Mouse (Mus musculus) c-Kit-positive CD71-positive TER-119-positive erythroid progenitor cells, embryonic 14.5 days (primary cell): ENCODE results near the gene Rrp36.

ENCODE experiments used
- DNase-seq: peaks from one replicate; pipeline ENCODE4 v3.0.0-alpha.2; 2013; ENCODE audit warnings: low spot score

The Rrp36 gene

DNA sequence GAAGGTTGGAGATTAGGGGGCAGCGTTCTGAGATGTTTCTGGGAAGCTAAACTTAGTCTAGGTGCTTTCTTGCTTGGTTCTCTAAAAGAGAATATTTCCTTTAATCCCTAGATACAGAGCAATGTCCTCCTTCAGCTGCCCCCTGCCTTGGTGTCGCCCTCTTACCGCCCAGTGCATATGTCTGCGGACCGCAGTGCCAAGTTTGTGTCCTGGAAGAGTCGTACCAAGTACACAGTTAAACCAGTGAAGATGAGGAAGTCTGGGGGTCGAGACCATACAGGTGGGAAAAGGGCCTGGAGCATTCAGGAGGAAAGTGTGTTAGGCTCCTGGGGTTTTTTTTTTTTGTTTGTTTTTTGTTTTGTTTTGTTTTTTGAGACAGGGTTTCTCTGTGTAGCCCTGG is 26.9 kb downstream of the Rrp36 start:
- no peak for DNase-seq

DNA sequence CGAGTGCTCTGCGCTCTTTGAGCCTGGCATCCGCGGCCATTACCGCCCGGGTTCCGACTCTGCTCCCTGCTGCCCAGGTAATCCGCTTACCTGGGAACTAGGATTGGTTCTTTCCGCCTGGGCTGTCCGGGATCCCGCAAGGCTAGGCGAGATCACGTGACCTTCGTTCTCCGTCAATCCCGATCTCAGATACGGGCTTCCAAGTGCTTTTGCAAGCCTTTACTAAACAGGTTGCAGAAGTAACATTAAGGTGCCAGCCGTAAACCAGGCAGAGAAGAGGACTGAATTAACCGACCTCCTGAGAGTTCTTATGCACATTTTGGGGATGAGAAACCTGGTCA is 27.9 kb downstream of the Rrp36 start:
- no peak for DNase-seq

DNA sequence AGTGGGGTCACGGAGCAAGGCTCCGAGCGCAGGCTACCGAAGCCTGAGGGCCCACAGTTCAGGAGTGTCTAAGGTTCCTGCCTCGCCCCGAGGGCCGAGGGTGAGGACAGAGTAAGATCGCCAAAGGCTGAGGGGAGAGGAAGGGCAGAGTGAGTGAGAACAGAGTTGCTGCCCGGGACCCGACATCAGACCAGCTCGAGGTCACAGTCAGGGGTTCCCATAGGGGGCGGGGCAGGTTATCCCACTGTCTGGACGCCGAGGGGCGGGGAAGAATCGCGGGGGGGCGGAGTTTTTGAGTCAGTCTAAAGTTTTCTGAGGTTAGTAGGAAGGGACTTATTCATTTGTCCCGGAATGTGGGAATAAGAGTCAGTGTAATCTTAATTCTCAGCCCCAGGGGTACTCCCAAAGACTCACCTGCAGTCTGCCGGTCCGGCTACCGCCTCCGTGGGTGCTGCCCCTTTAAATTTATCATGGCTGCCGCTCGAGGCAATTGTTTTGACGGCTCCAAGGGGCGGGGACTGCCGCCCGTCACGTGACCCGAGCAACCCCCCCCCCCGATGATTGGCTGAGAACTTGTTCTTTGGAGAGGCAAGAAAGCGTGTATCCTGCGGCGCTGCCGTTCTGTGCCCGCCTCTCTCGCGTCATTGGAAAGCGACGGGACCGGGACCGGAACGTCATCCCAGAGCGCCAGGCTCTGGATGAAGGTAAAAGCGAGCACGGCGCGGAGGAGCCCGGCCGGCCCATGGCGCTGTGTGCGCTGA is 28.4 kb downstream of the Rrp36 start, which contains the start of the genes Klc4 and Mrpl2:
Gene Klc4, minus strand, starts transcription at position 462 of the 761 bp plus-strand sequence.
Gene Mrpl2, plus strand, starts transcription at position 669 of the 761 bp plus-strand sequence.
- DNase-seq, result peak; percentile 98

DNA sequence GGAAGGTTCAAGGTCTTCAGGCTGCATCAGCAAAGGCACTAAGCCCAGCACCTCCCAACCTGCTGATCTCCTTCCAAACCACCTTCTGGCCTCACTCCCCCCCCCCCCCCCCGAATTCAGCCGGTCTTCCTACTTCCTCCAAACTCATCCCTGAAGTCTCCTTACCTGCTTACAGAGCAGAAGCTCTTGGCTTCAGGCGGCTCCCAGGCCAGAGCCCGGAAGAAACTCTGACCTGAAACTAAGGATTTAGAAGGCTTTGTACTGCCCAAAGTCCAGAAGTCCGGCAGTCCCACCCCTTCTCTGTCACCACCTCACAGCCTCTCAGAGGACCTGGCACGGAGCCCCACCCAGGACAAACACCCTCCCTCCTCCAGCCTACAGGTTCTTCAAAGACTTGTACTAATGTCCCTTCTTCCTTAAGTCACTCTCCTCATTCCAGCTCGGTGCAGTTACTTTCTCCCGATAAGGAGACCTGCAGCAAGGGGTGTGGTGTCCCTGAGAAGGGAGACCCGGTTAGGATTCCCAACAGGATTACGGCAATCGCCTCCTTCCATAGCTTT is 29.2 kb downstream of the Rrp36 start:
- DNase-seq, result peak; percentile 18

DNA sequence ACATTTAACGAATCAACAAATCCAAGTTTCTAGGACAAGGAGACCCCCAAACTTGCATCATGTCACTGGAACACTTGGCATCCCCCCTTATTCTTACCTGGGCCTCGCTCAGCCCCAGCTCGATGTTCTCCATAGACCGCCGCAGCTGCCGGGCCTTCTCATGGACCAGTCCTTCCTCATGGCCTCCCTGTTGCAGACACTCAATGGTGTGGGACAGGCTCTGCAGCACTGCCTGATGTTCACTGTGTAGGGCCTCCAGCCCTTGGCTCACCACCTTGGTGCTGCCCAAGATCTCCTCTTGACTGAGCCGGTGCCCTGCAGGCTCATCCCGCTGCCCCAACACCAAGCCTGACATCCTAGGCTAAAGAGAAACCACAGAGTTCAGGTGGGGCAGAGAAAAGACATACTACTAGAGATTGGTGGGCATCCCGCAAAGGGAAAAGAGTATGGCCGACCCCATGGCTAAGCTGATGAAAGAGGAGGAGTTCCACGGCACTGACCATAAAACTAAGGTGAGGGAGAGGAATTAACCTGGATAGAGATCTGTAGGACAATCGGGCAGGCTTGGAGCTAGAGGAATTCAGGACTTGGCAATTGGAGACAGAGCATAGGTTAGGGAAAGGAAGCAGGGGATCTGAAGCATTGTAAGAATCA is 29.9 kb downstream of the Rrp36 start:
- no peak for DNase-seq

DNA sequence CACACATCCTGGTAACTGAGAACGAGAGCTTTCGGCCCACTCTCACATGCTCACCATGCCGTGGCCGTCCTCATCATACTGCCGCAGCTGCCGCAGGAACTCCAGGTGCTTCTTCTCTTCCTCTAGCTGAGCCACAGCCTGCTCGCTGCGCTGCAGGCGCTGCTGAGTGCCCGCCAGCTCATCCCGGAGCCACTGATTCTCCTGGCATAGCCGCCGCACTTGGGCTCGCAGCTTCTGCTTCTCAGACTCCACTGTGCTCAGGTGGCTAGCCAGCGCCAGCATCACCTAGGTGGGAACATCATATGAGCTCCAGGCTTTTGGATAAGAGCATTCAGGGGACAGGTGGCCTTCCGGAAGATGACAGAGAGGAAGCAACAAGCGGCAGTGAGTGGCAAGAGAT is 32.1 kb downstream of the Rrp36 start:
- DNase-seq, result no peak

DNA sequence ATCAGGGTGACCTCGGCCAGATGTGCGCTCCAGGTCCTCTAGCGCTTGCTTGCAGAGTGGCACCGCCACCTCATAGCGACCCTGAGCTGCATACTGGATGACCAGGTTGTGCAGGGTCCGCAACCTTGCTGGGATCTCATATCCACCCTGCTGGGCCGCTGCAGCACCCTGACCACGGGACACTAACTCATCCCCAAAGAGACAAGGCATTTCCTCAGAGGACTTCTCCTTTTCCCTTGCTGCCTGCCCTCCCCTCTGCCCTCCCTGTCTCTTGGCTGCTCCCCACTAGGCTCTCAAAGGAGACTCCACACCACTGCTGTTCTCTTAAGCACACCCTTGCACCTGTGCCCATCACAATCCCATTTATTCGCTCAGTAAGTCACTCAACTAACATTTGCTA is 34.2 kb downstream of the Rrp36 start:
- no peak for DNase-seq

DNA sequence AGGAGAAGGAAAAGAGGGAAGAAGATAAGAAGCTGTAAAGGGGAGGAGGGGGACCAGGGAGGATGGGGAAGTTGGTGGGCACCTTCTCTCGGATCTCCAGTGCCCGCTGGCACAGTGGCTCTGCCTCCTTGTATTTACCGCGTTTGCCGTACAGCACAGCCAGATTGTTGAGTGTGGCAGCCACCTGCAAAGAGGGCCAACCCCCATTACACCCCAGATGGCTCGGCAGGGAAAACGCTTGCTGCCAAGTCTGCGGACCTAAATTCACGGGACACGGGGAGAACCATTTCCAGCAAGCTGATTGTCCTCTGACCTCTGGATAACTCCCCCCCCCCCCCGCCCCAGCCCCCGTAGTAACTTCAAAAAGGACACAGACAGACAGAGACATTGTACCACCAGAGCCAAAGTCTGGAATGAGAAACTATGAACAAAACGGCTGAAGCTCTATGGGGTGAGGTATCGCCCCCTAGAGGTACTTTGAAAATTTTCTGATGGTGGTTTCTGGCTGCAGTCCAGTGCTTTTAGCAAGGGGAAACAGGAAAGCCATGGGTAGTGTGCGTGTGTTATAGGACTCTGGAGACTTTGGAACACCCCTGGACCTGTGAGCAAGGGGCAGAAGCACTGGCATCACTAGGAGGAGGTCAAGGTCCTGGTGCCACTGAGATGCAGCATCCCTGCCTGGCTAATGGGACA is 37.2 kb downstream of the Rrp36 start:
- peak; percentile 38 for DNase-seq

DNA sequence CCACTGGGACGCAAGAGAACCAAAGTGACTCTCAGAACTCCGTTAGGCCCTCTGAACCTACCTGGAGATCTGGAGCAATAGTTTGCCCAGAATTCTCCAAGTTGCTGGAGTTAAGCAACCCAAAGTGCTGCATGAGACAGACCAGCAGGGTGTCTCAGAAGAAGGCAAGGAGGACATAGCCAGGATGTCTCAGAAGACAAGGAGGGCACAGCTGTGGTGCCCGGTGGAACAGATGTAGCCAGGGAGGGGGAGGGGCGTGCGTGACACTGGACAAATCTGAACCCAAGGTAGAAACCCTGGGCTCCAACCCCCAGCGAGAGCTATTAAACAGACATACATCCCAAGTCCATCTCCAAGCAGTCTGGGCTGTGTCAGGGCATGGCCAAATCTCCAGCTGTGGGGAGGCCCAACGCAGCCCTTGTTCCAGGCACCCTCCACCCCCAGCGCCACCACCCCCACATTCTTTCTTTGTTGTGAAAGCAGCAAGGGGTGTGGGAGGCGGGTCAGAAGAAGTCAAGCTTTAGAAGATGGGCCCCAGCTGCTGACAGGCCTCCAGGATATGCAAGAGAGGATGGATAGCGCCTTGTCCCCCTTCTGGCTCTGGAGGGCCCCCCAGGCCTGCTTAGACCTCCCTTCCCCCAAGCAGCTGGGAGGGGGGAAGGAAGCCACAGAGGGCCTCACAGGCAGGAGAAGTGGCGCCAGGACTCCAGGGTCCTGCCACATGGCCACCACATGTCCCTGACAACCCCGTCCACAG is 44.3 kb downstream of the Rrp36 start:
- no peak for DNase-seq

DNA sequence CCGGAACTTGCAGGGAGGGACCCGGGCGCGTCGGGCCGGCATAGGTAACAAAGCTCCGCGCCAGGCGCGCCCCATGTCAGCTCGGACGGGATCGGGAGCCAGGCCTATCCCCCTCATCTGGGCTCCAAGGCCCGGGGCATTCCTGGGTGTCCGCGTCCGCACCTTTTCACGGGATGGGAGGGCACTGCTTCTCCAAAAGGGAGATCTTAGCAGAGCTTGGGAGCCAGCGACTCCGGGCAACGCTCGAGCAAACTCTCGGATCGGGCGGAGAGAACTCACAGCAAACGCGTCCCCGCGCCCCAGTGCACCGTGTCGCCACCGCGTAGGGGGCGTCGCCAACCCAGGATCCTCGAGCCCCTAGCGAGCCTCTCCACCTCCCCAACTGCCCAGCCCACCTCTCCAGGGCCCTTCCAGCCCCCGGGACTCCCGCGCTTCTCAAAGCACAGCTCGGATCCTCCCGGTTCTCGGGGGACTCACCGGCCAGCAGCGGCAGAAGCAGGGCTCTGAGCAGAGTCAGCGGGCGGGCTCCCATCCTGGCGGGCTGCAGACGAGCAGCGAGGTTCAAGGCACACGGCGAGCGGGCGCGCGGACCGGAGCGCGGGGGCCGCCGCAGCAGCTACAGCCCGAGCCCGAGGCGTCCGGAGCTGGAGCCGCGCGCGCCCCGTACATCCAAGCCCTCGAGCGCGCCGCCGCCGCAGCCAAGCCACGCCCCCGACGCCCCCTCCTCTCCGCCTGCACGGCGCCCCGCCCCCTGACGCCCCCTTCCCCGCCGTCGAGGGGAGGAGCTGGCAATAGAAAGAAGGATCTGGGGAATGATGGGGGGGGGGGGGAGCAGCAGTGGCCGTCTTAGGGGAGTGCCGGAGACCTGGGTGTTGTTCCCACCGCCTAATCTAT is 45.1 kb downstream of the Rrp36 start, which contains the start of gene Ptk7:
Gene Ptk7, minus strand, starts transcription at position 714 of the 894 bp plus-strand sequence.
- no peak for DNase-seq

DNA sequence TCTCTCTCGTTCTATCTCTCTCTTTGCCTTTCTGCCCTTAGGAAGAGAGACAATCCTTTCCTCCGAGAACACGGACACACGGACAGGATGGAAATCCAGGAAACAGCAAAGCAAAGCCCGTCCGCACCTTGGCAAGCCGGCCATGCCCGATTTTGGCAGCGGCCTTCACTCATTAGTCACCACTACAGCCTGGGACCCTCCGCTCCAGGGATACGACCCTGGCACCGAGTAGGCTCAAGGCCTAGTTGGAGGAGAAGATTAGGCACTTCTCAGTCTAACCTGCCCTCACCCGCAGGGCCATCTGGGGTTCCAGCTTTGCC is 45.7 kb downstream of the Rrp36 start:
- no peak for DNase-seq

DNA sequence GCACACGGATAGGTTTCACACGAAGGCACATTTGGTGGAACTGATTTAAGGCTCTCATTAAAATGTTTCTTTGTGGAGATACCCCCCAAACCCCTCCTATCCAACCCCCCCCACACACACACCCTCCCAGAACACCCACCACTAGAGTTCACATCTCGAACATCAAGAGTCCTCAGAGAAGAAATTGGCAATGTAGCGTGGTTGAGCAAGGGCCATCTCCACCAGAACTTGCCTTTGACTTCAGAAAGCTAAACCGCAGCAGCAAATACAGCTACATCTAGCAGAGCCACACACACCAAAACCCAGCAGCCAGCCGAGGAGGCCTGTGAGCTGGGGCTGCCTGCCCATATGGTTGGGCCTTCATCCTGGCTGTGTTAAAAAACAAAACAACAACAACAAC is 46.7 kb downstream of the Rrp36 start:
- DNase-seq, result no peak

DNA sequence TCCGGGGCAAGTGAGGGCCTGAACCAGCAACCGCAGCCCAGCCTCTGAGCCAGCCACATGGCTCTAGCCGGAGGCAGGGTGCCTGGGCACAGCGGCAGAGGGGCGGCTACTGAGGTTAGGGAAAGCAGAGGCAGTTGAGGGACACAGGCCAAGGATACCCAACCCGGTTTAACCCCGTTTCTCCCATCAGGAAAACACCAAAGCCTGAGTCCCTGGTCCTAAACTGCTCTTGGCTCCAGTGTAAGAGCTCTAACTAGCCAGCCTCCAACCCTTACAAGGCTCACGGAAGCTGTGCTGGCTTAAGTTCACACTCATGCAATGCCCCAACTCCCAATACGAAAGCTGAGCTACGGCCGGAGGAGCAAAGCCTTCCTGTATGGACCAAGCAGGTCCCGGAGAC is 49.6 kb downstream of the Rrp36 start:
- no peak for DNase-seq

DNA sequence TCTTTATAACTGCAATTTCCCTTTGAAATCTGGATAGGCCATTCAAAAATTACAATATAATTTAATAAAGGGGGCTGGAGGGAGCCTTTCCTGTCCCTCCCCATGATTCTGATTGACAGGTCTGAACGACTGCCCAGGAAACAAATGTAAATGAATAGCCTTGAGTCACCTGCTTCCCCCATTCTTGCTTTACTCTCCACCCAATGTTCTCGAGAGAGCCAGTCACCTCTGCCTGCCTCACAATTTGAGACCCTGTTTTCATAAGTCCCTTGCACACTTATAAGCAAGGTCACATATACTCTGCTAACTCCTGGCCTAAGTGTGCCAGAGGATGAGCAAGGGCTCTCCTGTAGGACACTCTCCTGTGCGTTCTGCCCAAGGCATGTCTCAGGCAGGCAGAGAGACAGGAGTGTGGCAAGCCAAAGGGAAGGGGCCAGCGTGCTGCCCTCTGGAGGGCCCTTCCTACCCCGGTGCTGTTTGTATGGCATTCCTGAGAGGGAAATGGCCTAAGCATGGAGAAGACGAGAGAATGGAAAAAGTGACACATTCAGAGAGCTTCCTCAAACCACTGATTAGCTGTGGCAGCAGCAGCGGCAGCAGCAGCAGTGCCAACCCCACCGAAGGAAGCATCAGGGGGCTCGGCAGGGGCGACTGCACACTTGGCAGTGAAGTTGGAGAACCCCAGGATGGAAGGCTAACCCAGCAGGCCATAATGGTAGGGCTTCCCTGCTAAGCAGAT is 50.2 kb downstream of the Rrp36 start:
- no peak for DNase-seq

DNA sequence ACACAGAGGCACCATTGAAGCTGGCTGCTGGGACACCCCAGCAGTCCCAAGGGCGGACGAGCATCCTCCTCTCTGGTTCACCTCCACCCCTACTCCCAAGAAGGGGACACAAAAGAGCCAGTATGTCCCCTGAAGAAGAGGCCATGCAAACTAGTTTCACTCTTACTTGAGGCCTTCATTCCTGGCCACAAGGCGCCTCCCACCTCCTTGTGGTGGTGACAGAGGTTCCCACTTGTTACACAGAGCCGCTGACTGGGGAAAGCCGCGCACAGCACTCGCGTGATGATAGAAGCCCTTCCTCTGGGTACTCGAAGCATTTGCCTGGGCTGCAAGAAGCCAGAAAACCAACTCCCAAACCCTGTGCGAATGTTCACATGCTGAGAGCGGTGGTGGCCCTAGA is 51.9 kb downstream of the Rrp36 start:
- DNase-seq, result no peak

DNA sequence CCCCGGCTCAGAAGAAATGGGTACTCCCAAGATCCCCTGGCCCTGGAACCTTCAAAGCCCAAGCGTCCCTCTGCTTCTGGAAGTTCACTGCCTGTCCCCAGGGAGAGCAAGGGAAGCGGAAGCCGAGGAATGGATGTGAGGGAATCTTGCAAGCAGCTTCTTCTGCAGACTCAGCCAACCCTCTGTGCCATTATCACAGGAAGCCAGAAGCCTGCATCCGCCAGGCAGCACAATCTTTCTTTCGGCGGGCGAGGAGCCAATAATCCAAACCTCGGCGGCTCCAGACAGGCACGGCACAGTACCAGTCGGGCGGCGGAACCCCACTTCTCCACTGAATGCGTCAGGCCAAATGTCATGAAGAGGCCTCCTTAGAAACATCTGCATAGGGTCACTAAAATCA is 52.8 kb downstream of the Rrp36 start:
- no peak for DNase-seq

DNA sequence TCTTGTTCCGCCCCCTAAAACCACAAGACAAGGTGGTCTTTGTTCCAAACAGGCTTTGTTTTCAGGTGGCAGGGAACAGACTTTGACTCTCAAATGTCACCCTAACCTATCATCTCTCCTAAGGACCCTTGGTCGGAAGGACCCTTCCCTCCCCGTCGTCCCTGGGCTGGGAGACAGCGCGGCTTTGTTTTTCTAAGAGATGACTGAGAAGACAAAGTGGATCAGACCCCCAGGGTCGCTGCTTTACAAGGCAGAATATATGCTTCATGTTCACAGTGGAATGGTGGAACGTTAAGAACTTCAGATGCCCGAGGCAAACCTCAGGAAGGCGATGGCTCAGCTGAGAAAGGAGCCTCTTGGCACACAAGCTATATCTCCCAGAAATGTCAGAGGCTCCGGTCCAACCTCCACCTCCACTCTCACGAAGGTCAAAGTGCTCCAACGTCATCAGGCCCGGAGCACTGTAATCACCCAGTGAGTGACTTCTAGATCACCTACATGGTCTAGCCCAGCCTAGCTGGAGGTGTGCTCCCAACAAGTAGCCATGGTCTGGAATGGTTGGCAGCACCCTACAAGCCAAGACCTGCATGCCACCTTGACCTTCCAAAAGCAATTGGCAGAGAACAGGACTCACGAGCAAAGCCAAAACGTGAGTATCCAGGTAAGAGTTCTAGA is 54.3 kb downstream of the Rrp36 start:
- no peak for DNase-seq

DNA sequence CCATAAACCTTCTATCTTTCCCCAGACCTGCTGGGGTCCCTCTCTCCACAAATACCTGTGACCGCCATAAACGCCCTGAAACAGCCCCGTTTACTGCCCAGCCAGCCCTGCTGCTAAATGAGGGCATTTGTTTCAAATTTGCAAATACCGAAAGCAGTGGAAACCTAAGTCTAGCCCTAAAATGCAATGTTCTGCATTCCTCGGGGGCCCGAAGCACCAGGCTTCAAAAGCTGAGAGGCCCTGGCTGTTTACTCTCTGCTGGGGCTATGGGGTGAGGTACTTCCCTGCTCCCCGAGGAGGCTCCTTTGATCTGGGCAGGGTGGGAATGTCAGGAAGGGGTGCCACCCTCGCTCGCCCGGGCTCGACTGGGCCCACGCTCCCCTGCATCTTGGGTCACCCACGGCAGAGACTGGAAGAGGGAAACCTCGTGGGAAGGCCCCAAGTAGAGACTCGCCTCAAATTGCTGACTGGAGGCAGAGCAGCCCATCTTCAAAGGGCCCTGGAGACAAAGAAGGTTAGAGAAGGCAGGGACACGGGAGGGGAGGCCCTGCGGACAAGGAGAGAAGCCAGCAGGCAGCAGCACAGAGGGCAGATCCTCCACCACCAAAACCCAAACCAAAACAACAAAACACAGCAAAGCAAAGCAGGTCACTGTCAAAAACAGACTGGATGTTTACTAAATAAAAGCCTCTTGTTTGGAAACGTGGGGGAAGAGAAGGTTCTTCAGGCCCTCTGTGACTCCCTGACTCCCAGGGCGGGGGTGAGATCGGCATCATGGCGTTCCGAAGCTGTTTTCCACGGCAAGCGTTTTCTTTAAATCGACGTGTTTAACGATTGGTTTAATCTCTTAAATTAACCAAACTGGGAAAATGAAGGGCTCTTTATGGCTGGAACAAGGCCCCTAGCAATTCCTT is 55.1 kb downstream of the Rrp36 start:
- no peak for DNase-seq

DNA sequence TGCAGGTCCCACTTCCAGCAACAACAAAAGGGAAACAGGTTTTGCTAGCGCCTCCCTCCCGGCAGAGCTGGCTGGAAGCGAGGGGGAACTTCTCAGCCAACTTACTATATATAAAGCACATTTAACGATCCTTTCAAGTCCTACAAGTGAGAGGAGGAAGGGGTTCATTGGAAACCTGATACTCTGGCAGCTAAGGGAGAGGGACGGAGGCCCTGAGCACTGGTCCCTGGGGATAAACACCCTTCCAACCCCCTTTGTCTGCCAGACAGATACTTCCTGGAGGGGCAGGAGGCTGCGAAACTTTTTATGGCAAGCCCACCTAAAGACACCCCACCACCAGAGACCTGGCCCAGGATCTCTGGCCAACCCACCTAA is 55.8 kb downstream of the Rrp36 start:
- no peak for DNase-seq
